ENCODE assay signal across 8 mouse cellular contexts in the genomic region with DNA sequence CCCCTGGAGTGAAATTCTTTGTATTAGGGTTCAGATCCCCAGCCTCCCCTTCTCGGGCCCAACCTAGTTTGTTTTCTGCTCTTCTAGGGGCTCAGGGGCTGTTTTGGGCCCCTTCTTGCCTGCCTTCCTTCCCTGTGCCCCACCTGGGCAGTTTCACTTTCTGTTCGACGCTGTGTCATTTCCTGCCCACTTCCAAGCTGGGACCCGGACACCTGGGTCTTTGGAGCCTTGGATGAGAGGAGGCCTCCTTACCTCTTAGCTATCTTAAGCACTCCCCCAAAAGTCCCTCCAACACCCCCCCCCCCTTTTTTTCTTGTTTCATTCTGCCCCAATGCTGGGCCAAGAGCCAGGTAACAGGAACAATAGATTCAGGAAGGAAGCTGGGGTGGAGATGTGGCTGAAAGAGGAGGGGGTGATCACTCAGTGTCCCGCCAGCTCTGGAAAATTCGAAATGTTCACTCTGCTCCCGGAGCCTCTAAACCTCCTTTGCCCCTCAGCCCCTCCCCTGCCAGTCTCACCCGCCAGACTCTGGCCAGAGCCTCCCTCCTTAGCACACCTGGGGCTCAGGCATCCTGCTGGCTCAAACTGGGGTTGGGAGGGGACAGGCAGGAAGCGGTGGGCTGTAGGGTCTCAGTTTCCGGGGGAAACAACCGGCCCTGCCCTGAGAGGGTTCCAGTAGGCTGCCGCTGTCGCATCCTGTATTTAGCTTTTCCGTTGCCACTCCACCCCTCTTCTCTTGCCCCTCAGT. TPM values are rescaled to one million over a fixed set of nuclear protein-coding genes. Genes with fewer than 3 reads are reported as not detected.
DNase-seq lines count a peak whose midpoint lies in the region; ATAC-seq and TF ChIP-seq lines count a peak whose summit lies in the region.

No protein-coding gene starts in this region.

- H3K4me1 ChIP-seq in liver, adult 2 months (ENCODE audit: control insufficient read depth, insufficient read depth, low read length): 0 out of 2 replicates have a peak, but pooled peaks cover 4% of the 10 kb centered on the region
- peaks cover 9% of the 10 kb centered on the region for H3K4me1 ChIP-seq in heart, adult 2 months (ENCODE audit: control insufficient read depth, insufficient read depth, low read length)
- no peaks in the 10 kb centered on the region for H3K4me1 ChIP-seq in intestine, postnatal 0 days (replicated peaks; ENCODE audit: control insufficient read depth, insufficient read depth, low read length)
- H3K4me1 ChIP-seq in lung, embryonic 14.5 days (ENCODE audit: insufficient read depth): peaks cover 16% of the 10 kb centered on the region

- H3K9me3 ChIP-seq in intestine, postnatal 0 days (ENCODE audit: control insufficient read depth): no peaks in the 10 kb centered on the region
- no peaks in the 10 kb centered on the region for H3K9me3 ChIP-seq in lung, embryonic 14.5 days (ENCODE audit: low read depth, low read length)

- intact Hi-C loops in heart, adult 2 months (cut with DNase I): loop anchor here (1.0 to 2.0 kb wide), 2 partner anchors 90 to 214 kb away; no protein-coding TSS in a partner anchor

- DNase-seq in liver, adult 2 months (ENCODE audit: extremely low read depth, low read depth, low spot score): peak; percentile 32
- no peak for DNase-seq in liver
- peak; percentile 73 to 81 for DNase-seq in heart, adult 2 months
- peak; percentile 52 for DNase-seq in lung, embryonic 14.5 days
- peak; percentile 15 for DNase-seq in spleen, adult 12 weeks (ENCODE audit: low spot score)
- no peak for DNase-seq in retina, postnatal 1 day
- no peak for DNase-seq in layer of hippocampus, postnatal 36 days

- TF ChIP-seq CTCF in liver, adult 2 months (IDR thresholded peaks at IDR 0.05; ENCODE audit: low read depth, low read length): no peak
- no peak for TF ChIP-seq CTCF in heart, adult 2 months (IDR thresholded peaks at IDR 0.05)
- no peak for TF ChIP-seq CTCF in intestine, postnatal 0 days (IDR thresholded peaks at IDR 0.05; ENCODE audit: low read depth)
- TF ChIP-seq CTCF in lung, embryonic 14.5 days (IDR thresholded peaks at IDR 0.05; ENCODE audit: low read depth): no peak

- peak overlapping the region; percentile 66 for H3K4me3 ChIP-seq in liver, adult 2 months (ENCODE audit: insufficient read depth, low read depth, low read length)
- H3K4me3 ChIP-seq in heart, adult 2 months: peak overlapping the region; percentile 62
- H3K4me3 ChIP-seq in intestine, postnatal 0 days (ENCODE audit: low read depth, low read length): peak overlapping the region; percentile 76
- peak overlapping the region; percentile 64 for H3K4me3 ChIP-seq in lung, embryonic 14.5 days (ENCODE audit: low read depth, low read length)

- peak overlapping the region; percentile 63 for H3K9ac ChIP-seq in liver, adult 2 months (ENCODE audit: low read depth, low read length)
- H3K9ac ChIP-seq in heart, adult 2 months (ENCODE audit: low read depth, low read length): peak overlapping the region; percentile 75
- H3K9ac ChIP-seq in intestine, postnatal 0 days (ENCODE audit: low read depth, low read length): peak overlapping the region; percentile 52
- H3K9ac ChIP-seq in lung, embryonic 14.5 days: peak overlapping the region; percentile 14

- no peak for TF ChIP-seq POLR2A in liver, adult 2 months (IDR thresholded peaks at IDR 0.05; ENCODE audit: extremely low read depth, insufficient read depth, low read length)
- peak; percentile 38; the same call in 1 of the 2 replicates for TF ChIP-seq POLR2A in heart, adult 2 months (IDR thresholded peaks at IDR 0.05; ENCODE audit: insufficient read depth, low read depth, low read length)

- H3K79me2 ChIP-seq in liver, adult 2 months (ENCODE audit: control insufficient read depth, insufficient read depth, low read length): peaks cover 3% of the 10 kb centered on the region; the same call in 1 of the 2 replicates
- no peaks in the 10 kb centered on the region for H3K79me2 ChIP-seq in heart, adult 2 months (replicated peaks; ENCODE audit: control insufficient read depth, insufficient read depth, low read length)

- H3K36me3 ChIP-seq in liver, adult 2 months (ENCODE audit: control insufficient read depth, insufficient read depth, low read length): no peaks in the 10 kb centered on the region
- peaks cover 3% of the 10 kb centered on the region; the same call in 1 of the 2 replicates for H3K36me3 ChIP-seq in heart, adult 2 months (ENCODE audit: control insufficient read depth, insufficient read depth, low read length)
- H3K36me3 ChIP-seq in intestine, postnatal 0 days (ENCODE audit: control insufficient read depth, insufficient read depth): peaks cover 26% of the 10 kb centered on the region
- peaks cover 38% of the 10 kb centered on the region for H3K36me3 ChIP-seq in lung, embryonic 14.5 days (ENCODE audit: insufficient read depth)

- peak overlapping the region; percentile 84 for H3K4me2 ChIP-seq in intestine, postnatal 0 days (replicated peaks; ENCODE audit: low read depth)
- peak overlapping the region; percentile 98 for H3K4me2 ChIP-seq in lung, embryonic 14.5 days

- WGBS in liver, adult 2 months: 33% methylated on average over 14 of the region's 14 CpGs
- WGBS in heart, adult 2 months: 32% methylated on average over 14 of the region's 14 CpGs
- 36% methylated on average over 14 of the region's 14 CpGs for WGBS in intestine, postnatal 0 days
- WGBS in lung, embryonic 14.5 days: 29% methylated on average over 14 of the region's 14 CpGs

- TF ChIP-seq EP300 in heart, adult 2 months (IDR thresholded peaks at IDR 0.05; ENCODE audit: insufficient read depth, low read depth, low read length): peak; percentile 78; the same call in 1 of the 2 replicates

- ATAC-seq in intestine, postnatal 0 days: 0 out of 2 replicates have a peak, but pooled peaks have one; percentile 9
- ATAC-seq in lung, embryonic 14.5 days (ENCODE audit: insufficient read depth): peak; percentile 9; the same call in 1 of the 2 replicates

- no peaks in the 10 kb centered on the region for H3K27me3 ChIP-seq in liver, adult 2 months (ENCODE audit: control insufficient read depth, insufficient read depth, low read length)
- H3K27me3 ChIP-seq in heart, adult 2 months (ENCODE audit: control insufficient read depth, insufficient read depth, low read length): no peaks in the 10 kb centered on the region
- H3K27me3 ChIP-seq in intestine, postnatal 0 days (replicated peaks; ENCODE audit: control insufficient read depth, insufficient read depth, low read length): no peaks in the 10 kb centered on the region
- no peaks in the 10 kb centered on the region for H3K27me3 ChIP-seq in lung, embryonic 14.5 days (ENCODE audit: insufficient read depth, low read length)

- peak overlapping the region; percentile 87 for H3K27ac ChIP-seq in liver, adult 2 months (replicated peaks; ENCODE audit: insufficient read depth, low read depth, low read length)
- H3K27ac ChIP-seq in heart, adult 2 months: peak overlapping the region; percentile 99
- H3K27ac ChIP-seq in intestine, postnatal 0 days (ENCODE audit: low read depth, low read length): peak overlapping the region; percentile 76
- H3K27ac ChIP-seq in lung, embryonic 14.5 days (ENCODE audit: low read depth): peak overlapping the region; percentile 22; the same call in 1 of the 2 replicates

RNA-seq across cellular contexts. Expression of a gene that starts 2.5 kb away (rescaled TPM):
- 2.5 and 5.1 TPM in 2 replicates for total RNA-seq in liver, adult 2 months (2014; rRNA removed)
- polyA plus RNA-seq in liver, adult 2 months (2012; rRNA removed): 7.8 and 11.7 TPM in 2 replicates
- total RNA-seq in heart, adult 2 months (2021): 10 to 100 TPM; 15.3 to 19.9 TPM
- 24.5 and 26.2 TPM in 2 replicates for polyA plus RNA-seq in heart, adult 2 months (2012; rRNA removed)
- polyA plus RNA-seq in intestine, postnatal 0 days (2015; fragmentation: Nextera tagmentation; extraction: Ambion mirVana): 9.2 and 11.2 TPM in 2 replicates
- polyA plus RNA-seq in lung, embryonic 14.5 days (2014; fragmentation: Nextera tagmentation; extraction: Ambion mirVana): 19.6 and 20.2 TPM in 2 replicates
- total RNA-seq in layer of hippocampus, postnatal 36 days (2021): 1 to 10 TPM; 5.8 to 8.2 TPM

RNA-seq across cellular contexts. Expression of a gene that starts 28.7 kb away (rescaled TPM):
- total RNA-seq in liver, adult 2 months (2014; rRNA removed): 5.5 and 6.3 TPM in 2 replicates
- 14.3 and 15.3 TPM in 2 replicates for polyA plus RNA-seq in liver, adult 2 months (2012; rRNA removed)
- total RNA-seq in heart, adult 2 months (2021): 10 to 100 TPM; 49.5 to 52.8 TPM
- 40.3 and 51.3 TPM in 2 replicates for polyA plus RNA-seq in heart, adult 2 months (2012; rRNA removed)
- polyA plus RNA-seq in intestine, postnatal 0 days (2015; fragmentation: Nextera tagmentation; extraction: Ambion mirVana): 12.3 and 12.7 TPM in 2 replicates
- polyA plus RNA-seq in lung, embryonic 14.5 days (2014; fragmentation: Nextera tagmentation; extraction: Ambion mirVana): 27.7 and 31.9 TPM in 2 replicates
- total RNA-seq in layer of hippocampus, postnatal 36 days (2021): 10 to 100 TPM; 41.8 to 44.7 TPM

RNA-seq across cellular contexts. Expression of a gene that starts 29.6 kb away (rescaled TPM):
- total RNA-seq in liver, adult 2 months (2014; rRNA removed): 18.7 and 26.3 TPM in 2 replicates
- 39.5 and 52.7 TPM in 2 replicates for polyA plus RNA-seq in liver, adult 2 months (2012; rRNA removed)
- 10 to 100 TPM; 55.5 to 56.2 TPM for total RNA-seq in heart, adult 2 months (2021)
- polyA plus RNA-seq in heart, adult 2 months (2012; rRNA removed): 94.2 and 101 TPM in 2 replicates
- polyA plus RNA-seq in intestine, postnatal 0 days (2015; fragmentation: Nextera tagmentation; extraction: Ambion mirVana): 33.7 and 35.8 TPM in 2 replicates
- 117 and 134 TPM in 2 replicates for polyA plus RNA-seq in lung, embryonic 14.5 days (2014; fragmentation: Nextera tagmentation; extraction: Ambion mirVana)
- total RNA-seq in layer of hippocampus, postnatal 36 days (2021): 100 to 1,000 TPM; 288 to 292 TPM

RNA-seq across cellular contexts. Expression of a gene that starts 29.9 kb away (rescaled TPM):
- under 0.01 and 0.20 TPM in 2 replicates for total RNA-seq in liver, adult 2 months (2014; rRNA removed)
- 0.52 and 0.64 TPM in 2 replicates for polyA plus RNA-seq in liver, adult 2 months (2012; rRNA removed)
- 10 to 100 TPM in 1 of 2 experiments, 1 to 10 TPM in 1; 8.6 to 12.1 TPM for total RNA-seq in heart, adult 2 months (2021)
- polyA plus RNA-seq in heart, adult 2 months (2012; rRNA removed): 19.6 and 20.0 TPM in 2 replicates
- polyA plus RNA-seq in intestine, postnatal 0 days (2015; fragmentation: Nextera tagmentation; extraction: Ambion mirVana): 3.4 and 3.7 TPM in 2 replicates
- 6.6 and 7.8 TPM in 2 replicates for polyA plus RNA-seq in lung, embryonic 14.5 days (2014; fragmentation: Nextera tagmentation; extraction: Ambion mirVana)
- total RNA-seq in layer of hippocampus, postnatal 36 days (2021): 100 to 1,000 TPM; 146 to 149 TPM

RNA-seq across cellular contexts. Expression of a gene that starts 46.3 kb away (rescaled TPM):
- not detected in 2 replicates for total RNA-seq in liver, adult 2 months (2014; rRNA removed)
- 0.25 and 0.26 TPM in 2 replicates for polyA plus RNA-seq in liver, adult 2 months (2012; rRNA removed)
- total RNA-seq in heart, adult 2 months (2021): 1 to 10 TPM in 1 of 2 experiments, under 1 TPM in 1; 0.47 to 1.6 TPM
- 7.4 and 13.1 TPM in 2 replicates for polyA plus RNA-seq in heart, adult 2 months (2012; rRNA removed)
- polyA plus RNA-seq in intestine, postnatal 0 days (2015; fragmentation: Nextera tagmentation; extraction: Ambion mirVana): 4.7 and 5.3 TPM in 2 replicates
- polyA plus RNA-seq in lung, embryonic 14.5 days (2014; fragmentation: Nextera tagmentation; extraction: Ambion mirVana): 10.8 and 11.1 TPM in 2 replicates
- total RNA-seq in layer of hippocampus, postnatal 36 days (2021): 1 to 10 TPM; 2.4 to 2.7 TPM

Comparison
In these comparisons a context has a peak if more than half of its experiments do, and no peak if none do; other contexts are left out.
1. DNase-seq: peak in liver, adult 2 months (single experiment), heart, adult 2 months (2 of 2), lung, embryonic 14.5 days (single experiment) and spleen, adult 12 weeks (single experiment); none in liver (single experiment), retina, postnatal 1 day (single experiment) and layer of hippocampus, postnatal 36 days (0 of 2).
2. H3K27ac ChIP-seq: peak in every context shown above with its lines; median percentile 99 in heart, adult 2 months; 87 in liver, adult 2 months; 76 in intestine, postnatal 0 days; 22 in lung, embryonic 14.5 days.
3. H3K9ac ChIP-seq: peak in every context shown above with its lines; median percentile 75 in heart, adult 2 months; 63 in liver, adult 2 months; 52 in intestine, postnatal 0 days; 14 in lung, embryonic 14.5 days.
4. Peak in every context shown above with its lines, with median percentiles within 50 percentile points of each other: H3K4me3 ChIP-seq.